Mouse (Mus musculus): Measurements from ENCODE around the gene Rusc1. TPM values are rescaled to one million over a fixed set of nuclear protein-coding genes. Genes with fewer than 3 reads are reported as not detected.
"Not testable (repeated sequence)": the region's sequence is repeated elsewhere in the genome, so short reads cannot be mapped to it uniquely, and the experiment has no call there.

Rusc1 gene
- polyA plus RNA-seq, 1 experiment from 2014 or later = 7.5 TPM

- H3K27me3 ChIP-seq (ENCODE audit: control insufficient read depth, insufficient read depth, low read length) = 0 out of 2 replicates have a peak, but pooled peaks cover 12% of the 10 kb centered on the region
- H3K27ac ChIP-seq (replicated peaks in 1 of 2; ENCODE audit: control insufficient read depth in 1 of 2, insufficient read depth in 1 of 2, low read depth in 2 of 2, low read length in 2 of 2) = no peak overlapping the region
- peaks cover 5 to 14% of the 10 kb centered on the region in 2 experiments; a peak in 3 of 4 replicates for H3K4me1 ChIP-seq (ENCODE audit: control insufficient read depth in 2 of 2, insufficient read depth in 2 of 2, low read length in 2 of 2)
- H3K9me3 ChIP-seq (ENCODE audit: control insufficient read depth, low read length) = no peaks in the 10 kb centered on the region
- no peak overlapping the region for H3K4me2 ChIP-seq (ENCODE audit: low read length)
- WGBS = 78% methylated on average over 12 of the region's 12 CpGs
- H3K4me3 ChIP-seq (ENCODE audit: control insufficient read depth in 1 of 2, insufficient read depth in 1 of 2, low read depth in 1 of 2, low read length in 2 of 2) = no peak overlapping the region
- no peak overlapping the region for H3K9ac ChIP-seq (ENCODE audit: low read length)
- no peak for ATAC-seq (ENCODE audit: insufficient number of reproducible peaks, insufficient read depth, low FRiP score, low read depth)
- peaks cover 24% of the 10 kb centered on the region for H3K36me3 ChIP-seq (ENCODE audit: control insufficient read depth, insufficient read depth, low read length)
Measured at GRCm38 (mm10) chr3:89084654-89085190, 8.4 kb downstream of the Rusc1 start.

GRCm38 (mm10) chr3:89084133-89084532 is 9.0 kb downstream of the Rusc1 start:
- ATAC-seq (ENCODE audit: insufficient number of reproducible peaks, insufficient read depth, low FRiP score, low read depth) = no peak
- Histone ChIP-seq H3K4me3 (ENCODE audit: control insufficient read depth in 1 of 2, insufficient read depth in 1 of 2, low read depth in 1 of 2, low read length in 2 of 2) (no peak overlapping the region), H3K27me3 (ENCODE audit: control insufficient read depth, insufficient read depth, low read length) (0 out of 2 replicates have a peak, but pooled peaks cover 11% of the 10 kb centered on the region), H3K4me2 (ENCODE audit: low read length) (no peak overlapping the region), H3K9me3 (ENCODE audit: control insufficient read depth, low read length) (no peaks in the 10 kb centered on the region), H3K9ac (ENCODE audit: low read length) (no peak overlapping the region), H3K36me3 (ENCODE audit: control insufficient read depth, insufficient read depth, low read length) (peaks cover 30% of the 10 kb centered on the region), H3K4me1 (ENCODE audit: control insufficient read depth in 2 of 2, insufficient read depth in 2 of 2, low read length in 2 of 2) (peaks cover 3 to 13% of the 10 kb centered on the region in 2 experiments; a peak in 3 of 4 replicates), H3K27ac (replicated peaks in 1 of 2; ENCODE audit: control insufficient read depth in 1 of 2, insufficient read depth in 1 of 2, low read depth in 2 of 2, low read length in 2 of 2) (no peak overlapping the region)
- 70% methylated on average over 2 of the region's 2 CpGs for WGBS

- not testable (repeated sequence) for H3K27me3 ChIP-seq (ENCODE audit: control insufficient read depth, insufficient read depth, low read length); H3K4me3 ChIP-seq (ENCODE audit: control insufficient read depth in 1 of 2, insufficient read depth in 1 of 2, low read depth in 1 of 2, low read length in 2 of 2); ATAC-seq (ENCODE audit: insufficient number of reproducible peaks, insufficient read depth, low FRiP score, low read depth); H3K4me1 ChIP-seq (ENCODE audit: control insufficient read depth in 2 of 2, insufficient read depth in 2 of 2, low read length in 2 of 2); H3K4me2 ChIP-seq (ENCODE audit: low read length); H3K9me3 ChIP-seq (ENCODE audit: control insufficient read depth, low read length); H3K9ac ChIP-seq (ENCODE audit: low read length); H3K27ac ChIP-seq (replicated peaks in 1 of 2; ENCODE audit: control insufficient read depth in 1 of 2, insufficient read depth in 1 of 2, low read depth in 2 of 2, low read length in 2 of 2)
- peaks cover 47% of the 10 kb centered on the region for H3K36me3 ChIP-seq (ENCODE audit: control insufficient read depth, insufficient read depth, low read length)
Measured at GRCm38 (mm10) chr3:89082287-89082686, 10.8 kb downstream of the Rusc1 start.

GRCm38 (mm10) chr3:89077383-89077782 is 15.7 kb downstream of the Rusc1 start:
- H3K4me2 ChIP-seq (ENCODE audit: low read length) = no peak overlapping the region
- H3K4me1 ChIP-seq (ENCODE audit: control insufficient read depth in 2 of 2, insufficient read depth in 2 of 2, low read length in 2 of 2) = no peaks in the 10 kb centered on the region
- H3K9me3 ChIP-seq (ENCODE audit: control insufficient read depth, low read length) = no peaks in the 10 kb centered on the region
- H3K9ac ChIP-seq (ENCODE audit: low read length) = no peak overlapping the region
- H3K36me3 ChIP-seq (ENCODE audit: control insufficient read depth, insufficient read depth, low read length) = peaks cover 86% of the 10 kb centered on the region
- no peak overlapping the region for H3K4me3 ChIP-seq (ENCODE audit: control insufficient read depth in 1 of 2, insufficient read depth in 1 of 2, low read depth in 1 of 2, low read length in 2 of 2)
- no peak overlapping the region for H3K27ac ChIP-seq (replicated peaks in 1 of 2; ENCODE audit: control insufficient read depth in 1 of 2, insufficient read depth in 1 of 2, low read depth in 2 of 2, low read length in 2 of 2)
- 87% methylated on average over 9 of the region's 9 CpGs for WGBS
- ATAC-seq (ENCODE audit: insufficient number of reproducible peaks, insufficient read depth, low FRiP score, low read depth) = no peak
- no peaks in the 10 kb centered on the region for H3K27me3 ChIP-seq (ENCODE audit: control insufficient read depth, insufficient read depth, low read length)

GRCm38 (mm10) chr3:89067265-89067664 is 25.8 kb downstream of the Rusc1 start:
- peaks cover 100% of the 10 kb centered on the region for H3K36me3 ChIP-seq (ENCODE audit: control insufficient read depth, insufficient read depth, low read length)
- no peak for ATAC-seq (ENCODE audit: insufficient number of reproducible peaks, insufficient read depth, low FRiP score, low read depth)
- H3K4me3 ChIP-seq (ENCODE audit: control insufficient read depth in 1 of 2, insufficient read depth in 1 of 2, low read depth in 1 of 2, low read length in 2 of 2) = no peak overlapping the region

GRCm38 (mm10) chr3:89061696-89062095 is 31.4 kb downstream of the Rusc1 start:
- Histone ChIP-seq H3K4me3 (ENCODE audit: control insufficient read depth in 1 of 2, insufficient read depth in 1 of 2, low read depth in 1 of 2, low read length in 2 of 2) (no peak overlapping the region), H3K36me3 (ENCODE audit: control insufficient read depth, insufficient read depth, low read length) (peaks cover 100% of the 10 kb centered on the region), H3K9me3 (ENCODE audit: control insufficient read depth, low read length) (no peaks in the 10 kb centered on the region), H3K4me2 (ENCODE audit: low read length) (no peak overlapping the region), H3K4me1 (ENCODE audit: control insufficient read depth in 2 of 2, insufficient read depth in 2 of 2, low read length in 2 of 2) (no peaks in the 10 kb centered on the region), H3K27me3 (ENCODE audit: control insufficient read depth, insufficient read depth, low read length) (no peaks in the 10 kb centered on the region), H3K9ac (ENCODE audit: low read length) (no peak overlapping the region), H3K27ac (replicated peaks in 1 of 2; ENCODE audit: control insufficient read depth in 1 of 2, insufficient read depth in 1 of 2, low read depth in 2 of 2, low read length in 2 of 2) (no peak overlapping the region)
- 80% methylated on average over 3 of the region's 3 CpGs for WGBS
- ATAC-seq (ENCODE audit: insufficient number of reproducible peaks, insufficient read depth, low FRiP score, low read depth) = no peak

More at GRCm38 (mm10) chr3:89067265-89067664, 25.8 kb downstream of the Rusc1 start:
- no peaks in the 10 kb centered on the region for H3K27me3 ChIP-seq (ENCODE audit: control insufficient read depth, insufficient read depth, low read length)
- H3K4me2 ChIP-seq (ENCODE audit: low read length) = no peak overlapping the region
- no peak overlapping the region for H3K9ac ChIP-seq (ENCODE audit: low read length)
- H3K27ac ChIP-seq (replicated peaks in 1 of 2; ENCODE audit: control insufficient read depth in 1 of 2, insufficient read depth in 1 of 2, low read depth in 2 of 2, low read length in 2 of 2) = no peak overlapping the region
- no peaks in the 10 kb centered on the region for H3K9me3 ChIP-seq (ENCODE audit: control insufficient read depth, low read length)
- H3K4me1 ChIP-seq (ENCODE audit: control insufficient read depth in 2 of 2, insufficient read depth in 2 of 2, low read length in 2 of 2) = no peaks in the 10 kb centered on the region

GRCm38 (mm10) chr3:89058783-89059182 is 34.3 kb downstream of the Rusc1 start:
- no peaks in the 10 kb centered on the region for H3K9me3 ChIP-seq (ENCODE audit: control insufficient read depth, low read length)
- H3K36me3 ChIP-seq (ENCODE audit: control insufficient read depth, insufficient read depth, low read length) = peaks cover 99% of the 10 kb centered on the region
- H3K4me2 ChIP-seq (ENCODE audit: low read length) = no peak overlapping the region
- no peak overlapping the region for H3K9ac ChIP-seq (ENCODE audit: low read length)
- H3K27me3 ChIP-seq (ENCODE audit: control insufficient read depth, insufficient read depth, low read length) = no peaks in the 10 kb centered on the region
- 91% methylated on average over 3 of the region's 3 CpGs for WGBS
- H3K27ac ChIP-seq (replicated peaks in 1 of 2; ENCODE audit: control insufficient read depth in 1 of 2, insufficient read depth in 1 of 2, low read depth in 2 of 2, low read length in 2 of 2) = no peak overlapping the region
- no peak for ATAC-seq (ENCODE audit: insufficient number of reproducible peaks, insufficient read depth, low FRiP score, low read depth)
- no peaks in the 10 kb centered on the region for H3K4me1 ChIP-seq (ENCODE audit: control insufficient read depth in 2 of 2, insufficient read depth in 2 of 2, low read length in 2 of 2)
- H3K4me3 ChIP-seq (ENCODE audit: control insufficient read depth in 1 of 2, insufficient read depth in 1 of 2, low read depth in 1 of 2, low read length in 2 of 2) = no peak overlapping the region

GRCm38 (mm10) chr3:89058361-89058760 is 34.8 kb downstream of the Rusc1 start:
- Histone ChIP-seq H3K27me3 (ENCODE audit: control insufficient read depth, insufficient read depth, low read length) (no peaks in the 10 kb centered on the region), H3K9ac (ENCODE audit: low read length) (no peak overlapping the region), H3K9me3 (ENCODE audit: control insufficient read depth, low read length) (no peaks in the 10 kb centered on the region), H3K36me3 (ENCODE audit: control insufficient read depth, insufficient read depth, low read length) (peaks cover 99% of the 10 kb centered on the region), H3K27ac (replicated peaks in 1 of 2; ENCODE audit: control insufficient read depth in 1 of 2, insufficient read depth in 1 of 2, low read depth in 2 of 2, low read length in 2 of 2) (no peak overlapping the region), H3K4me1 (ENCODE audit: control insufficient read depth in 2 of 2, insufficient read depth in 2 of 2, low read length in 2 of 2) (no peaks in the 10 kb centered on the region), H3K4me2 (ENCODE audit: low read length) (no peak overlapping the region), H3K4me3 (ENCODE audit: control insufficient read depth in 1 of 2, insufficient read depth in 1 of 2, low read depth in 1 of 2, low read length in 2 of 2) (no peak overlapping the region)
- no peak for ATAC-seq (ENCODE audit: insufficient number of reproducible peaks, insufficient read depth, low FRiP score, low read depth)
- WGBS = 94% methylated on average over 9 of the region's 9 CpGs
